ENCODE assay signal across 8 mouse cellular contexts in genomic region chr19:41264331-41264799, GRCm38 (mm10). TPM values are rescaled to one million over a fixed set of nuclear protein-coding genes. Genes with fewer than 3 reads are reported as not detected.
DNase-seq lines count a peak whose midpoint lies in the region; ATAC-seq lines count a peak whose summit lies in the region.

No protein-coding gene starts in this region.

- ATAC-seq in intestine, embryonic 14.5 days (replicated peaks; ENCODE audit: low FRiP score, low TSS enrichment, low read depth), result no peak

- H3K4me2 ChIP-seq in intestine, embryonic 14.5 days (ENCODE audit: low read length), result peak overlapping the region; percentile 60

- peak overlapping the region; percentile 98 for H3K9ac ChIP-seq in intestine, embryonic 14.5 days (ENCODE audit: low read length)

- DNase-seq in heart, adult 11 months, result peak; percentile 88
- no peak for DNase-seq in heart, adult 9 months (ENCODE audit: low spot score in 2 of 2)
- DNase-seq in CD4-positive helper T cell, adult 2 months (ENCODE audit: low read depth, low spot score), result peak; percentile 77
- DNase-seq in embryo, embryonic 10.5 days (ENCODE audit: low spot score), result peak; percentile 38
- DNase-seq in intestine, embryonic 14.5 days (ENCODE audit: low spot score), result peak; percentile 58
- DNase-seq in naive thymus-derived CD4-positive, alpha-beta T cell, adult 2 months (ENCODE audit: low read depth), result peak; percentile 82
- DNase-seq in right cerebral cortex, adult 18-20 months, result no peak
- DNase-seq in frontal cortex, adult 2 months (ENCODE audit: extremely low spot score in 1 of 2, low spot score in 1 of 2), result no peak

- peaks cover 9% of the 10 kb centered on the region for H3K36me3 ChIP-seq in intestine, embryonic 14.5 days (ENCODE audit: control insufficient read depth, insufficient read depth, low read length)

- peak overlapping the region; percentile 99 for H3K27ac ChIP-seq in intestine, embryonic 14.5 days (ENCODE audit: low read depth)

- H3K4me1 ChIP-seq in intestine, embryonic 14.5 days (replicated peaks; ENCODE audit: control insufficient read depth, insufficient read depth, low read length), result peaks cover 21% of the 10 kb centered on the region

- WGBS in intestine, embryonic 14.5 days, result 28% methylated on average over 13 of the region's 13 CpGs

- no peaks in the 10 kb centered on the region for H3K9me3 ChIP-seq in intestine, embryonic 14.5 days (ENCODE audit: control insufficient read depth, low read length)

- peak overlapping the region; percentile 86 for H3K4me3 ChIP-seq in intestine, embryonic 14.5 days (ENCODE audit: low read depth, low read length)

- H3K27me3 ChIP-seq in intestine, embryonic 14.5 days (replicated peaks; ENCODE audit: control insufficient read depth, insufficient read depth, low read length), result no peaks in the 10 kb centered on the region

RNA-seq across cellular contexts. Expression of gene Tm9sf3, which starts 0.6 kb away (rescaled TPM):
- 151 and 154 TPM in 2 replicates for polyA plus RNA-seq in intestine, embryonic 14.5 days (2014; fragmentation: Nextera tagmentation; extraction: Ambion mirVana)
- 89.3 and 95.7 TPM in 2 replicates for polyA plus RNA-seq in frontal cortex, adult 2 months (2012; rRNA removed)

RNA-seq across cellular contexts. Expression of gene Tll2, which starts 57.7 kb away (rescaled TPM):
- not detected in 2 replicates for polyA plus RNA-seq in intestine, embryonic 14.5 days (2014; fragmentation: Nextera tagmentation; extraction: Ambion mirVana)
- polyA plus RNA-seq in frontal cortex, adult 2 months (2012; rRNA removed), result 0.38 and 0.58 TPM in 2 replicates

Comparison
In these comparisons a context has a peak if more than half of its experiments do, and no peak if none do; other contexts are left out.
1. DNase-seq: peak in heart, adult 11 months (single experiment), CD4-positive helper T cell, adult 2 months (single experiment), embryo, embryonic 10.5 days (single experiment), intestine, embryonic 14.5 days (single experiment) and naive thymus-derived CD4-positive, alpha-beta T cell, adult 2 months (single experiment); none in heart, adult 9 months (0 of 2), right cerebral cortex, adult 18-20 months (single experiment) and frontal cortex, adult 2 months (0 of 2).